Mouse (Mus musculus): ENCODE results near the gene Usp4. TPM values are rescaled to one million over a fixed set of nuclear protein-coding genes. Genes with fewer than 3 reads are reported as not detected.

Gene Usp4
- total RNA-seq, 2 experiments from 2014 or later = 99.3 to 122 TPM

DNA sequence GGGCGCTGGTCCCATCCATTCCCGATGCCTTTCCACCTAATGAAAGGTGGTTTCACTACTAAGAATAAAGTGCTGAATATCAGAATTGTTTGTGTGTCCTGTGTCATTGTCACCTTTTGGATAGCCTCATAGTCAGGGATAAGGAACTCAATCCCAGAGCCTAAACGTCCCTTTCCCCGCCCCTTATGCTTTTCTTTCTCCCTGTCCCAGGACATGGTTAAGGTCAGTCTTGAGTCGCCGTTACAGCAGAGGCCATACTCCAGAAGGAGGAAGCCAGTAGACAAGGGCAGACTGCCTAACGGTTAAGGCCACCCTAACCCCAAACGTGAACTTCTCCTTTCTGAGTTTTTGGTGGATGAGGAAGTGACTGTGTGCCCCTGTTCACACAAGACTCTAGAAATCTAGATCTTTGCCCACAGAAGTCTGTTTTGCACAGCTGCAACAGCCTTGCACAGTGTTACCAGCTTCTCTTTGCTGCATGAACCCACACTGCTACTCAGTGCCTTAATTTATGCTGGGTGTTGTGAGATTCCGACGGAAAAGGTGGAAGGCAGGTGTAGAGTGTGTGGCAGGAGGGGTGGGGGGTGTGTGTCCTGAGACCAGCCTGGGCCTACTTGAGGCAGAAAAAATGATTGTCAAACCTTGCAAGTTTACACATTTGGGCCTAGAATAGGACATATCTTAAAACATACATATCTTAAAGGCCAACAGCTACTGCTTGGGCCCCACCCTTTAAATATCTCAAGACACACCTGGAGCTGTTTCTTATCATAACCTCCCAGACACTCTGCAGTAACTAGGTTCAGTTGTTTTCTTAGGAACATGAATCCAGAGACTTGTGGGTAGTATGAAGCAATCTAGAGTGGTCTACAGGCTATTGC is 7.2 kb upstream of the Usp4 start:
- no peak for DNase-seq (ENCODE audit: low spot score in 2 of 2)
- intact Hi-C loops (cut with DNase I) = no loop called here

DNA sequence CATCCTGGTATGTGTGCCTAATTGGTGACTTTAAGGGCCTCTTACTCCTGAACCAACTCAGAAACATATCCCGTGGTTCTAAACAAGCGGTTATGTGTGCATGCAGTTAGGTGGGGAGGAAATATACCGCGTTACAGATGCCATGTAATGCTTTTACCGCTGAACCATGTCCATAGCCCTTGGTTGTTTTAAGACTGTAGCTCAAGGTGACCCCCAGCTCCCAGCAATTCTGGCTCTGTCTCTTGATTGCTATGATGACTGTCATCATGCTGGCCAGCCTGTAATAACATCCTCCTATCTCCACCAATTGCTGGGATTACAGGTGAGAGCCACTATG is 6.5 kb upstream of the Usp4 start:
- intact Hi-C loops (cut with DNase I) = no loop called here
- no peak for DNase-seq (ENCODE audit: low spot score in 2 of 2)

DNA sequence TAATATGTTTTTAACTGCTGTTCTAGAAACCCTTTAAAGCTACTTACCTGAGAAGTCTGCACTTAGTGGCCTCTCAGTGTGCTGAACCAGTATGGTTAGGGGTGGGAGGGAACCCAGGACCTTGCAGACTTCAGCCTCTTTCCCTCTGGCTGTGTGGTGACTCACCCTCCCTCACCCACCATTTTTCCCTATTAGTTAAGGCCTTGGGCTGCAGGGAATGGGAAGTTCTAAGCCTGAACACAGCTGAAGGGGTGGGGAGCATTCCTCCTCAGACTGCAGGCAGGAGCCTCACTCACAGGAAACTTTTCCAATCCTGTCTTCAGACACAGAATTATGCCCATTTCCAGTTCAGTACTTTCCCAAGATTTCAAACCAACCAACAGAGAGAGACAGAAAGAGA is 5.9 kb upstream of the Usp4 start:
- no peak for DNase-seq (ENCODE audit: low spot score in 2 of 2)
- intact Hi-C loops (cut with DNase I) = no loop called here

DNA sequence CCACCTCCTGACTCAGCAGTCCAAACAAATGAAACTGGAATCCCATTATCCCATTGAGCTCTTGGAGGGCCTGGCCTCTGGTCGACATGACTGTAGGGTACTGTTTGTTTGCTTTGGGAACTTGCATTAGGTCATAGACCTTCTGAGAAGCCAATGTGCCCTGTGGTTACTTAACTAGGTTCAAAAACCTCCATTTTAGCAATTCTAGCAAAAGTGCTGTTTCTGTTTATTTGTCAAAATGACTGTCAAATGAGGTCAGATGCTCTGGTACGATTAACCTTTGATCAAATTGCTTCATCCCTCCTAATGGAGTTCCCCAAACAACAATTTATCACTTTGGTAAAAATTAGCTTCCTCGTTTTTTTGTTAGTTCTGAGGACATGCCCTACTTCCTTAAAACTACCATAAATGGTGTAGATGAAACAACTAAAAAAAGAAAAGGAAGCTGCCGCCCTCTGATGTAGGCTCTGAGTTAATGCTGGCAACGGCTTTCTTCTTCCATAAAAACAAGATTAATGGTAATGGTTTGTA is 5.3 kb upstream of the Usp4 start:
- intact Hi-C loops (cut with DNase I) = no loop called here
- no peak for DNase-seq (ENCODE audit: low spot score in 2 of 2)

DNA sequence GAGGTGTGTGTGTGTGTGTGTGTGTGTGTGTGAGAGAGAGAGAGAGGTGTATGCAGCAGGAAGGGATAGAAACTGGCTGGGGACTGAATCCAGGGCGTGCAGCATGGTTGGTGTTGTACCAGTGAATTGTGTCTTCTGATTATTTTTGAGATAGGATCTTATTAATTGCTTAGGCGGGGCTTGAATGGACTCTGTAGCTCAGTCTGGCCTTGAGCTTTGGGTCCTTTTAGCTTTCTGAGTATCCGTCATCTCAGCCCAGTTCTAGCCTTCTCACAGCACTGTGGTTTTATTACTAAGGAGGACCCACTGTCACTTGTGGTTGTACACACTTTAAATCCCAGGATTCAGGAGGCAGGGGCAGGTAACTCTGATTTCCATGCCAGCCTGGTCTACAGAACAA is 4.3 kb upstream of the Usp4 start:
- DNase-seq (ENCODE audit: low spot score in 2 of 2) = no peak

DNA sequence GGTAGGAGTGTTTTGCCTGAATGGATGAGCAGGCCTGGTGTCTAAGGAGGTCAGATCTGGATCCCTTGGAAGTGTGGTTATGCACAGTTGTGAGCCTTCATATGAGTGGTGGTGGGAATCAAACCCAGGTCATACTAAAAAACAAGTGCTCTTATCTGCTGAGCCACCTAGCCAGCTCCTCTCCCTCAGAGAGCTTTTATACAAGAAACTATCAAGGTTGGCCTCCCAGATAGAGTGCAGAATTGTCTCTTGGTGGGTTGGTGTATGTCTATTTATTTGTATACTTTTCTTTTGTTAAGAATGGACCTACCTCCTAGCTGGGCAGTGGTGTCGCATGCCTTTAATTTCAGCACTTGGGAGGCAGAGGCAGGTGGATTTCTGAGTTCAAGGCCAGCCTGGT is 3.8 kb upstream of the Usp4 start:
- intact Hi-C loops (cut with DNase I) = no loop called here
- DNase-seq (ENCODE audit: low spot score in 2 of 2) = no peak

More for the DNA sequence above, 4.3 kb upstream of the Usp4 start:
- intact Hi-C loops (cut with DNase I) = no loop called here

DNA sequence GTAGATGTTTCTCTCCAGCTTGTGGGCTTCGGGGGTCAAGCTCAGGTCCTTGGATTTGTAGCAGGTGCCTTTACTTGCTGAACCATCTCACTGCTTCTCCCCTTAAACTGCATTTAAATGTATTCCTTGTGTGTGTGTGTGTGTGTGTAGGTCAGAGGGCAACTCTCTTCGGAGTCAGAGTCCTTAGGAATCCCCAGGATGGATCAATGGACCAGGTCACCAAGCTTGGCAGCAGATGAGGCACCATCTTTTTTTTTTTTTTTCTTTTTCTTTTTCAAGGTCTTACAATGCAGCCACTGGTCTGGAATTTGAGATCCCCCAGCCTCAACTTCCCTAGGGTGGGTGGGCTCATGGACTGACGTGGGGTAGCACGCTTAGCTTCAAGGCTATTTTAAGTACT is 3.2 kb upstream of the Usp4 start:
- no peak for DNase-seq (ENCODE audit: low spot score in 2 of 2)
- intact Hi-C loops (cut with DNase I) = no loop called here

DNA sequence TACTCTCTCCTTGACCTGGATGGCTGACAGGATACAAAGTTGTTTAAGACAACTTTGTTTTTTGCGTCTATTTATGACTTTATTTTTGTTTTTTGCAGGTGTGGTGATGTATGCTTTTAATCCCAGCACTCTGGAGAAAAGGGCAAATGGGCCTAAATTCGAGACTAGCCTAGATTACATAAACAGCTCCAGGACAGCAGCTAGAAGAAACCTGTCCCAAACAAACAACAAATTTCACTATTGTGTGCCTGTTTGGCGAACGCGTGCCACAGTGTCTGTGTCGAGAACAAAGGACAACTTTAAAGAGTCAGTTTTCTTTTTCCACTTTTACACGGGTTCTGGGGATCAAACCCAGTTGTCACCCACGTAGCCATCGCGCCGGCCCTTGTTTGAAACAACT is 629 bp upstream of the Usp4 start:
- DNase-seq (ENCODE audit: low spot score in 2 of 2) = no peak
- intact Hi-C loops (cut with DNase I) = loop anchor here (1.0 to 5.0 kb wide), 2 partner anchors 41 to 105 kb away; partner anchors contain the start of genes Rhoa and Tcta

DNA sequence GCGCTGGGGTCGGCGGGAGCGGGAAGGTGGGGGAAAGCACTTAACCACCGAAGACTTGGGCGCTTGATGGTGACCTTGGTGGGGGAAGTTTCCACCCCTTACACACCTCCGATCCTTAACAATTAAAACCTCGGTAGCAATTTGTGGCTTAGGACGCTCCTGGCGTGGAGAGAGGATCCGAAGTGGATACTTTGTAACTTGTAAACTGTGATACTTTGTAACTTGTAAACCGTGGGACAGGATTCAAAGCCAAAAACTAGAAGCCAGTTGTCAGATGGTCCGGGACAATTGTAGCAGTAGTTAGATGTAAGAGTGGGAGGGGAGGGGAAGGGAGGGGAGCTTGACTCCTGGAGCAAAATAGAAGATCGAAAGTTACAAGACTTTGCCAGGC is 632 bp downstream of the Usp4 start:
- intact Hi-C loops (cut with DNase I) = loop anchor here (5.0 kb wide), 1 partner anchor 104 kb away; no protein-coding TSS in a partner anchor
- DNase-seq (ENCODE audit: low spot score in 2 of 2) = no peak

DNA sequence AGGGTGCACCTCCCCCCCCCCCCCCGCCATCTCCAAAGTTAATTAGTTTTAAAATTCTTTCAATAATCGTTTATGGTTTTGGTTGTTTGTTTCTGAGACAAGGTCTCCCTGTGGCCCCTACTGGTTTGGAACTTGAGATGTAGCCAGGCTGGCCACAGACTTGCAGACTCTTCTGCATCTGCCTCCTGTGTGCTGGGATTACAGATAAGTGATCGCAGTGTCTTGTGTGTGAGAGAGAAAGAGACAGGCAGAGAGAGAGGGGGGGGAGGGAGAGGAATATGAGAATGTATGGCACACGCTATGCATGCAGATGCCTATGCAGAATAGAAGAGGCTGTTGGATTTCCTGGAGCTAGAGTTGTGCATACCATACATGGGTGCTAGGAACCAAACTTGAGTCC is 2.1 kb downstream of the Usp4 start:
- intact Hi-C loops (cut with DNase I) = loop anchor here (5.0 kb wide), 1 partner anchor 103 kb away; no protein-coding TSS in a partner anchor
- no peak for DNase-seq (ENCODE audit: low spot score in 2 of 2)

DNA sequence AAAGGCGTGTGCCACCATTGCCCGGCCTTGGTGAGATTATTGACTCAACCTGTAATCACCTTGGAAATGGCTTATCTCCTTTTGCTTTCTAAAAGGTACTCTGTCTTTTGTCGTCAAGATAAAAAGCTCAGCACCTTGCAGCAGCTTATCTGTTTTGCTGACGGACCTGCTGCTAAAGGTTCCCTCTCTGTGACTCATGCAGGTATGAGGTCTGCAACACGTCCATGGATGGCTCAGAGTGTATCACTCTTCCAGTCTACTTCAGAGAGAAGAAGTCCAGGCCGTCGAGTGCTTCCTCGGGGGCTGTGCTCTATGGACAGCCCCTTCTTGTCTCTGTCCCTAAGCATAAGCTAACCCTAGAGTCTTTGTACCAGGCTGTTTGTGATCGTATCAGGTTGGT is 30.6 kb downstream of the Usp4 start:
- DNase-seq (ENCODE audit: low spot score in 2 of 2) = no peak
- intact Hi-C loops (cut with DNase I) = no loop called here

DNA sequence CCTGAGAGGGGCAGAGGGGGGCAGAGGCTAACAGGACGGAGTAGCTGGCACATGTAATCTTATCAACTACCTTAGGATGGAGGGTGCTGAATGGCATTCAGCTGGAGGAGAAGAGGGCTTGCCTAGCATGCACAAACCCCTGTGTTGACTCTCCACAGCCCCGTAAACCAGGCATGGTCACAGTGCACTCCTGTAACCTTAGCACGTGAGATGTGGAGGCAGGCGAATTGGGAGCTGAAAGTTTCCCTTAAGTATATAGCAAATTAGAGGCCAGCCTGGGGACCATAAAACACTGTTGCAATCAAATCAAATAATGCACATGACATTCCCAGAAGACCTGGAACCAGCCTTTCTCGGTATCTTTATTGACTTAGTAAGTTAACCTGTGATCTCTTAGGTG is 31.1 kb downstream of the Usp4 start:
- DNase-seq (ENCODE audit: low spot score in 2 of 2) = no peak
- intact Hi-C loops (cut with DNase I) = no loop called here

DNA sequence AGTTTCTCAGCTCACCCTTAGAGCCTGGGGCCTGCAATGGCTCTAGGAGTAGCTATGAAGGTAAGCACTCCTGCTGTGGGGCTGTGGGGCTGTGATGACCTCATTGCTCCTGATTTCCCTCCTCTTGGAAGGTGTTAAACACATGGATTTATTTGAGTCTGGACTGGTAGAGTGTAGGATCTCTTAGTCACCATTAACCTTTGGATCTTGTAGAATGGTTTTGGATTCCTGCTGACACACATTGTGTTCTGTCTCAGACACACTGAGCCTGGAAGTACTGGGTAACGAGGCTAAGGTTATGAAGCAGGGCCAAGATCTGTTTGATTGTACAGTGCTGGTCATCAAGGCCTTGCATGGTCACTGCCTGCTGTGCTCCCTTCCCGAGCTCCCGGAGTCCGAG is 31.6 kb downstream of the Usp4 start:
- no peak for DNase-seq (ENCODE audit: low spot score in 2 of 2)
- intact Hi-C loops (cut with DNase I) = no loop called here

DNA sequence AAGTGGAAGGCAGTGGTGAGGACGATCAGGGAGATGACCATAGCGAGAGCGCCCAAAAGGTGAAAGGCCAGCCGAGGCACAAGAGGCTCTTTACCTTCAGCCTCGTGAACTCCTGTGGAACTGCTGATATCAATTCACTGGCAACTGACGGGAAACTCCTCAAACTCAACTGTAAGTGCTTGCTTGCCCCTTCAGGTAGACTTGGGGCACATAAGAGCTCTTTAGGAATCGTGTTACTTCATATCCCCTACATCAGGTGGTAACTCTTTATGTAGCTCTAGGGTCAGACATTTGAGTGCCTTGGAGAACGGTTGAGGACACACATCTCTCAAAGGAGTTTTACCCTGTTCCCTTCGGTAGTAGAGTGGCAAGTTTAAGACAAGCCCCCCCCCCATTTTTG is 33.7 kb downstream of the Usp4 start:
- intact Hi-C loops (cut with DNase I) = no loop called here
- DNase-seq (ENCODE audit: low spot score in 2 of 2) = no peak

DNA sequence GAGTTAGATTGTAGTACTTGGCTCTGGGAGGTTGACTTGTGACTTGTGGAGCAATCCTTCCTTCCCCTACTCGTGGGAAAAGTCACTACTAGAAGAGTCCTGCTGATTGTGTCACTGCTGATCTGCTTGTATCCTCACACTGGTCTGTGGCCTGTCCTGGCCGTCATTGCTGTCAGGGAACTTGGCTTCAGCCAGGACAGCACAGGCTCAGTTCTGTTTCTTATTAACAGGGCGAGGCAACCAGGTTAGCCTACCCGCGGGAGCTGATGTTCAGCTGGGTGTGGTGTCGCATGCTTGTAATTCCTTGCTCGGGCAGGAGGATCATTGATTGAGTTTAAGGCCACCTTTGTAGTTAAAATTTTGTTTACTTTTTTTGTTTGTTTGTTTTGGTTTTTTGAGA is 37.4 kb downstream of the Usp4 start:
- intact Hi-C loops (cut with DNase I) = no loop called here
- DNase-seq (ENCODE audit: low spot score in 2 of 2) = no peak

DNA sequence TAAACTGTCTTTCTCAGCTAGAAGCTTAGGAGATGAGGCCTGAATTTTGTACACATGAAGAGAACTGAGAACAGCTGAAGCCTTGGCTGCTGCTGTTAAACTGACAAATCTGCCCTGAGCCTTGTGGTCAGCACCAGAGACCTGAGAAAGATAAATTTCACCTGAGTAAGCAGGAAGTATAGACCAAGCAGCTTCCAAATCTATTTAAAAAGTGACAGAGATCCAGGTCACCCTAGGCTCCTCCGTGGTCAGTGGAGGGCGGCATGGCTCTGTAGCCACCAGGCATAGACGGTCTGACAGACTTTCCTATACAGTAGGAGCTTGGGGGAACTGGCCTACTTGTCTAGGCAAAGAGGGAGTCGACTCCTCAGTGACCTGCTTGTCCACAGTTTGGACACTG is 39.2 kb downstream of the Usp4 start:
- no peak for DNase-seq (ENCODE audit: low spot score in 2 of 2)
- intact Hi-C loops (cut with DNase I) = no loop called here

DNA sequence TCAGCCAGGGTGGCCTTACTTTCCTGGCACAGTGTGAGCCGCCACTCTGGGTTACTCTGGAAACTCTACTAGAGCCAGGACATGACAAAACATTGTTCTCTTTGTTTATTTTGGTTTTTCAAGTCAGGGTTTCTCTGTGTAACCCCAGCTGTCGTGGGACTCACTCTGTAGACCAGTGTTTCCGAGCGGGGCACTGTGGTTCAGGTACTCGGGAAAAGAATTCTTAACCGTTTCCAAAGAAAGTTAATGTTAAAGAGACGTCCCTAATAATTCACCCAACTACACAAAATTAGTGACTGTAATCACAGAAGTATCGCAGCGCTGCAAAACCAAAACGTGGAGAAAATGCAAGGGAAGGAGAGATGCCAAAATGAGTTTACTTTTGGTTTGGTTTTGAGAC is 40.9 kb downstream of the Usp4 start:
- intact Hi-C loops (cut with DNase I) = no loop called here
- DNase-seq (ENCODE audit: low spot score in 2 of 2) = no peak

DNA sequence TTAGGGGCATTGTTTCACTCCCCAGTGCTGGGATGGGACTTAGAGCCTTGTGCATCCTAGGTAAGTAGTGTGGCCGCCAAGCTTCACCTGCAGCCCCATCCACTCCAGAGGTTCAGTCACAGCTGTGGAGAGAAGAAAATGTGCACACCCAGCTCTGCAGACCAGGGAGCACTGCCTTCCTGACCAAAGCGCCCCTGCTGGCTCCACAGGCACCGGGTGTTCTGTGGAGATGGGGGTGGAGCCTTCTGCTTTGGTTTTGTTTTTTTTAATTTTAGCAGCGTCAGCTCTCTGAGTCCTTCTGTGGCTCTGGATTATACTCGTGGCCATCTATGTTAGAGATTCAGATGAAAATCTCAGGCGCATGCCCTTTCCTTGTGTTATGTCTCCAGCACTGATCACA is 41.6 kb downstream of the Usp4 start:
- no peak for DNase-seq (ENCODE audit: low spot score in 2 of 2)

DNA sequence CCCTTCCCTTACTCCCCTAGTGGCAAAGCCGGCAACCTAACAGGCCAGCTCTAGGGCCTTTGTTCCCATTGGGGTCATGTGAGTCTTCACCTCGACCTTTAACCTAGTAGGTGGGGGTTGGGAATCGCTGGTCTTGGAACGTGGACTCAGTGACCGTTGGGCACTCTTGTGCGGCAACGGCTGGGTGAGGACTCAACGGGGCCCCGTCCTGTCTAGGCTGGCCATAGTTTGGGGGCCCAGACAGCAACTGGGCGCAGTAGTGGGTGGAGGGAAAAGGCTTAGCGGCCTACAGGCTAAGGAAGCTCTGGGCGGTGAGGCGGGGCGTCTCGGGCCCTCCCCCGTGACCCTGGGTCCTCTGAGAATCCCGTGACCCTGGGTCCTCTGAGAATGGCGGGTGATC is 45.0 kb downstream of the Usp4 start, which contains the start of gene 1700102P08Rik:
Gene 1700102P08Rik (plus strand): TSS at position 130 of the 400 bp plus-strand sequence.
- DNase-seq (ENCODE audit: low spot score in 2 of 2) = no peak
- intact Hi-C loops (cut with DNase I) = no loop called here

More for the DNA sequence above, 41.6 kb downstream of the Usp4 start:
- intact Hi-C loops (cut with DNase I) = no loop called here

DNA sequence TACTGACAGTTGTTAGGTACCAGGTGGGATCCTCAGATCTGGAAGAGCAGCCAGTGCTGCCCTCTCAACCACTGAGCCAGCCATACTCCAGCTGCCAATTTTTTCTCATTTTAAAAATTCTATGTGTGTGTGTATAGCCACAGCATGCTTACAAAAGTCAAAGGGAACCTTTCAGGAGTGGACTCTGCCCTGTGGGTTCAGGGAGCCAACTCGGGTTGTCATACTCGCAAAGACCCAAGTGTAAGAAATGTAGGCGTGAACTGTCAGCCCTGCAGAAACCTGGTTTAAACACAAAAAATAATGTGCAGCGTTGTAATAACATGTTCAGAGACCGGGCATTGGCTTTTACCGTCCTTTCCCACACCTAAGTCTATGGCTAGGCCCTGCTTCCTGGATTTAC is 46.5 kb downstream of the Usp4 start:
- intact Hi-C loops (cut with DNase I) = no loop called here

DNA sequence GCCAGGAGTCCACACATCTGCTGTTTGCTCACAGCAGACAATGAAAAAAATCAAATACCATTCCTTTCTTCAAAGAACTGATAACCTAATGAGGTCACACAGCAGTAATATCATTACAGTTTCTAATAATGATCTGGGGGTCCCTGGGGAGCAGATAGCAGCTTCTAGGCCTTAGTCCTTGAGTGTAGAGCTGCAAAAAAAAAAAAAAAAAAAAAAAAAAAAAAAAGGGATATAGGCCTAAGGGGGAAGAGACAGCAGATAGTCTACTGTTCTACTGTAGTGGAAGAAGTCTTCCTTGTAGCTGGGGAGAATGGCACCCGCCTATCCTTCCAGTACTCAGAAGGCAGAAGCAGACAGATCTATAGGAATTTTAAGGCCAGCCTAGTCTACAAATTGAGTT is 47.8 kb downstream of the Usp4 start:
- no peak for DNase-seq (ENCODE audit: low spot score in 2 of 2)
- intact Hi-C loops (cut with DNase I) = no loop called here

More for the DNA sequence above, 46.5 kb downstream of the Usp4 start:
- no peak for DNase-seq (ENCODE audit: low spot score in 2 of 2)
